Mouse (Mus musculus) embryo, embryonic 11 days (tissue): ENCODE measurements at regions not wholly inside any gene's neighbourhood (a gene's known extent, or its start where the extent isn't known, plus 50 kb on each side); places are given as distances from the start of the nearest gene placed in this dataset.

Source experiments
- DNase-seq: peaks from one replicate; pipeline ENCODE4 v3.0.0-alpha.2; 2015

- DNase-seq: no peak
Measured at GRCm38 (mm10) chr1:28373351-28373750, 406.7 kb downstream of the Gm597 start.

GRCm38 (mm10) chr1:28349411-28349973, 430.6 kb downstream of the Gm597 start:
- no peak for DNase-seq

GRCm38 (mm10) chr1:28348572-28348971, 431.5 kb downstream of the Gm597 start:
- no peak for DNase-seq

- no peak for DNase-seq
Measured at GRCm38 (mm10) chr1:28340054-28340453, 440.0 kb downstream of the Gm597 start.

- no peak for DNase-seq
Measured at GRCm38 (mm10) chr1:28334366-28334765, 445.7 kb downstream of the Gm597 start.

- DNase-seq: peak; percentile 28
Measured at GRCm38 (mm10) chr1:28332031-28332430, 448.0 kb downstream of the Gm597 start.

- DNase-seq: no peak
Measured at GRCm38 (mm10) chr1:28328986-28329385, 451.1 kb downstream of the Gm597 start.

GRCm38 (mm10) chr1:28328539-28328938, 451.5 kb downstream of the Gm597 start:
- DNase-seq: no peak

- no peak for DNase-seq
Measured at GRCm38 (mm10) chr1:28324141-28324540, 455.9 kb downstream of the Gm597 start.
